Mouse (Mus musculus): ENCODE measurements around the gene Tmem179b.

DNA sequence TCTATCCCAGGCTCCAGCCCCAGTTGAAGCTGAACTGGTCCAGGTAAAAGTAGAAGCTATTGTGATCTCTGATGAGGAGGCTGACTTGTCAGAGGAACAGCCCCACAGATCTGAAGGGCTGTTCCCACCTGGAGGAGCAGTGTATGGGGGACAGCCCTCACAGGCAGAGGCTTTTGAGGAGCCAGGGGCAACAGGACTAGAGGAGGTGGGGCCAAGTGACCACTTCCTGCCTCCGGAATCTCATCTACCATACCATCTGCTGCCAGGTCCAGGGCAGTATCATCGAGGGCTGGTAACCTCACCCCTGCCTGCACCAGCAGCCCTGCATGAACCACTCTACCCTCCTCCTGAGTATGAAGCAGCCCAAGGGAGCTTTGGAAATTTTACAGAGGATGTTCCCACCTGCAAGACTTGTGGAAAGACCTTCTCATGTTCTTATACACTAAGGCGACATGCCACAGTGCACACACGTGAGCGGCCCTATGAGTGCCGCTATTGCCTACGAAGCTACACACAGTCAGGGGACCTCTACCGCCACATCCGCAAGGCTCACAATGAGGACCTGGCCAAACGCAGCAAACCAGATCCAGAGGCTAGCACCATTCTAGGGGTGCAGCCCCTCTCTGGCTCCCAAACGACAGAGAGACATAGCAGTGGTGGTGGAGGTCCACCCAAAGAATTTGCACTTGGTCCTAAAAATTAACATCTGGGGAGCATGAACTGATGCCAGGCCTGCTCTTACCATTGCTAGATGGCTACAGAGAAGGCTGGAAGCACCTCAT, 29.8 kb upstream of the Tmem179b start:
- no peak for TF ChIP-seq CTCF (IDR thresholded peaks at IDR 0.05; ENCODE audit: extremely low read depth, insufficient read depth, insufficient read length, insufficient replicate concordance)
- TF ChIP-seq POLR2A (IDR thresholded peaks at IDR 0.05; ENCODE audit: low read depth, low read length): no peak
